Comparison of ENCODE assay signal across 8 mouse cellular contexts in genomic region chr13:62785199-62786134, GRCm38 (mm10). TPM values are rescaled to one million over a fixed set of nuclear protein-coding genes. Genes with fewer than 3 reads are reported as not detected.
DNase-seq lines count a peak whose midpoint lies in the region; ATAC-seq lines count a peak whose summit lies in the region.
"Not testable (repeated sequence)": the region's sequence is repeated elsewhere in the genome, so short reads cannot be mapped to it uniquely, and the experiment has no call there.

Gene Gm5141, minus strand, starts transcription at chr13:62785808.

- H3K36me3 ChIP-seq in intestine, embryonic 15.5 days; megakaryocyte, embryonic 14.5 days (replicated peaks; ENCODE audit: low read length): not testable (repeated sequence)

- H3K4me3 ChIP-seq in intestine, embryonic 15.5 days (replicated peaks), result peak within 1 kb of the TSS; percentile 46
- H3K4me3 ChIP-seq in megakaryocyte, embryonic 14.5 days (replicated peaks), result peak within 1 kb of the TSS; percentile 89

- DNase-seq in adrenal gland, adult 18-20 months (ENCODE audit: low spot score in 2 of 2), result peak; percentile 16 to 28
- peak; percentile 13 for DNase-seq in embryo, embryonic 11.5 days (ENCODE audit: low read depth, low spot score)
- peak; percentile 6 to 20 for DNase-seq in gastrocnemius, postnatal 36 days
- DNase-seq in left cerebral cortex, postnatal 10 days (ENCODE audit: extremely low spot score in 1 of 2, low spot score in 2 of 2), result peak; percentile 17 to 39
- peak; percentile 51 to 56 for DNase-seq in right cerebral cortex, postnatal 10 days (ENCODE audit: low spot score in 2 of 2)
- peak; percentile 55 for DNase-seq in urinary bladder, postnatal 14 days (ENCODE audit: low spot score)

- peak within 1 kb of the TSS; percentile 67 for H3K4me2 ChIP-seq in intestine, embryonic 15.5 days (replicated peaks)

- peak within 1 kb of the TSS; percentile 45 for H3K9ac ChIP-seq in intestine, embryonic 15.5 days

- H3K9me3 ChIP-seq in intestine, embryonic 15.5 days; megakaryocyte, embryonic 14.5 days: not testable (repeated sequence)

- not testable (repeated sequence) for H3K4me1 ChIP-seq in intestine, embryonic 15.5 days (replicated peaks); megakaryocyte, embryonic 14.5 days

- peak; percentile 100 for ATAC-seq in intestine, embryonic 15.5 days

- WGBS in intestine, embryonic 15.5 days, result 4% methylated on average over 23 of the region's 23 CpGs

- H3K27ac ChIP-seq in intestine, embryonic 15.5 days, result not testable (repeated sequence)

- intact Hi-C loops in gastrocnemius, postnatal 36 days (cut with DNase I); left cerebral cortex, postnatal 10 days (cut with DNase I): not testable (repeated sequence)

- H3K27me3 ChIP-seq in intestine, embryonic 15.5 days (replicated peaks); megakaryocyte, embryonic 14.5 days (replicated peaks): not testable (repeated sequence)

RNA-seq across cellular contexts. Expression of gene Gm5141, which starts in this region (rescaled TPM):
- 1 to 10 TPM in 1 of 2 experiments, under 1 TPM in 1; 0.86 to 1.1 TPM for total RNA-seq in adrenal gland, adult 18-20 months (2021)
- total RNA-seq in gastrocnemius, postnatal 36 days (2021), result under 1 TPM; 0.43 to 0.47 TPM
- 6.2 and 8.4 TPM in 2 replicates for polyA plus RNA-seq in intestine, embryonic 15.5 days (2015; fragmentation: Nextera tagmentation; extraction: Ambion mirVana)
- total RNA-seq in left cerebral cortex, postnatal 10 days (2021), result 1 to 10 TPM; 4.0 to 7.6 TPM
- not detected in 2 replicates for polyA plus RNA-seq in megakaryocyte, embryonic 14.5 days (2012; ENCODE audit: insufficient read depth, low replicate concordance)

Comparison
In these comparisons a context has a peak if more than half of its experiments do, and no peak if none do; other contexts are left out.
1. Peak in DNase-seq in gastrocnemius, postnatal 36 days; RNA of the gene not detected or under 1 TPM.